Mouse (Mus musculus): ENCODE data around the gene Nt5dc2.

Gene Nt5dc2

DNA sequence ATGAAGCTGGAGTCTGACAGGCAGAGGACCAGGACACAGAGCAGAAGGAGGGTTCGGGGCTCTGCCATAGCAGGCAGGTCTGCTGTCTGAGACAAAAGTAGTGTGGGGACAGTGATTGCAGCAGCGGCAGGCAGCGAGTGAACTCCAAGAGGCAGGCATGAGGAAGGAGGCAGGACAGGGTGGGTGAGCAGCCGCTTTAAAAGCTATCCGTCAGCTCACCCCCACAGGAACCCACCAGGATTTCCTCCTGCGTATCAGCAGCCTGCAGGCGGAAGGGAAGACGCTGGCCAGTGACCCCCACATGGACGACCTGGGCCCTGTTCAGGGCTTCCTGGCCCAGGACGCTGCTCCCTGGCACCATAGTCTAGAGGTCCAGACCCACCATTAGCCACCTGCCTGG, 37.6 kb downstream of the Nt5dc2 start, which contains the start of gene Stab1:
Stab1 (minus strand) TSS at position 217 of the 400 bp plus-strand sequence.
- DNase-seq (ENCODE audit: low read depth, low spot score), result no peak

GRCm38 (mm10) chr14:31169508-31169907, 38.7 kb downstream of the Nt5dc2 start:
- DNase-seq (ENCODE audit: low read depth, low spot score), result no peak

DNA sequence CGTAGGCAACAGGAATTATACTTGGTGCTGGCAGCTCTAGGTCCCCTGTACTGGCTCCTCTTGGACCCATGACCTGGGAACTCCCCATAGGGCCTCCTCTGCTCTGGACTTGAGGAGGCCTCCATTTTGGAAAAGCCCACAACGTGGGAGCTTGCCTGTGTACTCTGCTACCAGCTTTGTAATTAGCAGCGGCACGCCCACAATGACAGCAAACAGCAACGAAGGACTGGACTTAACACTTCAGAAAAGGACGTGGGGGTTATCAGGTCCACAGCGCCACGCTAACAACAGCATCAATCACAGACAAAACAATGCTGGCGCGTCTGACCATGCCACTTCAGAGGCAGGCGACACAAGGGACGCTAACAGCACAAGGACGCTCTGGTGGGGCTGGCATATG, 40.1 kb downstream of the Nt5dc2 start:
- no peak for DNase-seq (ENCODE audit: low read depth, low spot score)

GRCm38 (mm10) chr14:31171386-31171785, 40.5 kb downstream of the Nt5dc2 start:
- no peak for DNase-seq (ENCODE audit: low read depth, low spot score)

DNA sequence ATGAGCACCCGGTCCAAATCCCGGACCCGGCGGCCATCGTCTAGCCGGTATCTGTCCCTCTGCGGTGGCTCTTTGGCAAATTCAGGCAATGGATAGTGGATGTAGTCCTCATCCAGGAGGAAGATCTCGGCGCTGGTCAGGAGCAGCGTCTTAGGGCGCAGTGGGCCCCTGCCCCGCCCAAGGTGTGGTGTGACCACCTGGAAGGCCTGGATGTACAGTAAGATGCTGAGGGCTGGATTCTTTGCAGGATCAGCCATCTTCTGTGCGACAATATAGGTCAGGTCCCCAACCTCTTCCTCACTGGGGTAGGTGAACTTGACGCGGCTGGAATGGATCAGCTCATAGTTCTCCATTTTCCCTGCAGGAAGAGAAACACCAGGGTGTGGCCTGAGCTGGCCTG, 41.0 kb downstream of the Nt5dc2 start:
- no peak for DNase-seq (ENCODE audit: low read depth, low spot score)

- DNase-seq (ENCODE audit: low read depth, low spot score), result no peak
Measured at GRCm38 (mm10) chr14:31172781-31173455, 42.1 kb downstream of the Nt5dc2 start.

- no peak for DNase-seq (ENCODE audit: low read depth, low spot score)
Measured at GRCm38 (mm10) chr14:31173537-31173936, 42.7 kb downstream of the Nt5dc2 start.

- DNase-seq (ENCODE audit: low read depth, low spot score), result peak; percentile 29
Measured at GRCm38 (mm10) chr14:31177287-31177686, 46.4 kb downstream of the Nt5dc2 start.

GRCm38 (mm10) chr14:31177715-31178114, 46.9 kb downstream of the Nt5dc2 start:
- DNase-seq (ENCODE audit: low read depth, low spot score), result peak; percentile 29

- DNase-seq (ENCODE audit: low read depth, low spot score), result no peak
Measured at GRCm38 (mm10) chr14:31179677-31180365, 49.0 kb downstream of the Nt5dc2 start.

- no peak for DNase-seq (ENCODE audit: low read depth, low spot score)
Measured at GRCm38 (mm10) chr14:31181512-31181911, 50.7 kb downstream of the Nt5dc2 start.

GRCm38 (mm10) chr14:31182786-31183290, 52.0 kb downstream of the Nt5dc2 start:
- no peak for DNase-seq (ENCODE audit: low read depth, low spot score)

- DNase-seq (ENCODE audit: low read depth, low spot score), result no peak
Measured at GRCm38 (mm10) chr14:31183541-31183940, 52.7 kb downstream of the Nt5dc2 start.

DNA sequence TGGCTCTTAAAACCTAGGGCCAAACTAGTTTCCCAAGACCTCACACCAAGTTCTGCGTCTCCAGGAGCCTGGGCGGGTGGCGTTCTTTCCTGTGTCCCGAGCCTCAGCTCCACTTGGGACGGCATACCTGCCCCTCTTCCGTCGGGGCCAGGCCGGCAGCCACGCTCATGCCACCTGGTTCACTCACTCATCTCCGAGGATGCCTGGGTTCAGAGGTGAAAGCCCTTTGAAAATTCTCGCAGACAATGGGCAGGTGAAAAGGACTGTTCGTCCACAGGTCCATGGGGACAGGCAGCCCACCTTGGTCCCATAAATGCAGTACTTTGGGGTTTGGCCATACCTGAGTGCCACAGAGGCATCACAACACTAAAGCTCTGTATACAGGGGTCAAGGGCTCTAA, 53.3 kb downstream of the Nt5dc2 start:
- DNase-seq (ENCODE audit: low read depth, low spot score), result no peak

DNA sequence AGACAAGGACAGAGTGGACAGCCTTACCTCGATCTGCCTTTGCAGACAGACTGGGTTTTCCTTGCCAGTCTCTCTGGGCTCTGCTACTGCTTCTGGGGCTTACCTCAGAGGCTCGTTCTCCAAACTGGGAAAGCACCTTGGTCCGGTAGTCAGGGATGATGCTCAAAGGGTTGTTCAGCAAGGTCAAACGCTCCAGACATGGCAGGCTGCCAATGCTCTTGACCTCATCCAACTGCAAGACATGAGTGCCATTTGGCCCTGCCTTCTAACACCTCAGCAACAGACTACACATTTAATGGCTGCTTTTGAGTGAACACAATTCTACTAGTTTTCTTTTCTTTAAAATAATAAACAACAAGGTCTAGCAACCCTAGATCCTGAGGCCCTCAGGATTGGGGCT, 55.8 kb downstream of the Nt5dc2 start:
- no peak for DNase-seq (ENCODE audit: low read depth, low spot score)

Data from ZHBTc4 (cell line).